Mouse (Mus musculus): Measurements from ENCODE around the gene Nrxn3. TPM values are rescaled to one million over a fixed set of nuclear protein-coding genes. Genes with fewer than 3 reads are reported as not detected.

Gene Nrxn3
- polyA plus RNA-seq, 1 experiment from 2014 or later, result 94.3 TPM

- ATAC-seq (replicated peaks), result no peak
- no peak overlapping the region for H3K4me3 ChIP-seq
- H3K36me3 ChIP-seq (replicated peaks), result no peaks in the 10 kb centered on the region
- 0 out of 2 replicates have a peak, but pooled peaks cover 2% of the 10 kb centered on the region for H3K4me1 ChIP-seq
- no peak overlapping the region for H3K27ac ChIP-seq
- H3K9ac ChIP-seq, result no peak overlapping the region
- H3K4me2 ChIP-seq, result no peak overlapping the region
- no peaks in the 10 kb centered on the region for H3K27me3 ChIP-seq (replicated peaks)
- 76% methylated on average over 7 of the region's 7 CpGs for WGBS
- H3K9me3 ChIP-seq, result no peaks in the 10 kb centered on the region
These were observed 230.4 kb downstream of the Nrxn3 start for GRCm38 (mm10) chr12:88952937-88953600.

GRCm38 (mm10) chr12:88953801-88954200 lies 231.1 kb downstream of the Nrxn3 start:
- Histone ChIP-seq H3K36me3 (replicated peaks) (no peaks in the 10 kb centered on the region), H3K4me2 (no peak overlapping the region), H3K27ac (no peak overlapping the region), H3K9me3 (no peaks in the 10 kb centered on the region), H3K4me3 (no peak overlapping the region), H3K27me3 (replicated peaks) (no peaks in the 10 kb centered on the region), H3K4me1 (0 out of 2 replicates have a peak, but pooled peaks cover 2% of the 10 kb centered on the region), H3K9ac (no peak overlapping the region)
- no peak for ATAC-seq (replicated peaks)
- WGBS, result 55% methylated on average over 4 of the region's 4 CpGs

- H3K9ac ChIP-seq, result no peak overlapping the region
- WGBS, result 63% methylated on average over 3 of the region's 3 CpGs
- no peaks in the 10 kb centered on the region for H3K36me3 ChIP-seq (replicated peaks)
- no peak for ATAC-seq (replicated peaks)
- no peak overlapping the region for H3K27ac ChIP-seq
- no peak overlapping the region for H3K4me3 ChIP-seq
- 0 out of 2 replicates have a peak, but pooled peaks cover 2% of the 10 kb centered on the region for H3K4me1 ChIP-seq
- H3K4me2 ChIP-seq, result no peak overlapping the region
- no peaks in the 10 kb centered on the region for H3K27me3 ChIP-seq (replicated peaks)
- H3K9me3 ChIP-seq, result no peaks in the 10 kb centered on the region
These were observed 234.8 kb downstream of the Nrxn3 start for GRCm38 (mm10) chr12:88957431-88957830.

GRCm38 (mm10) chr12:88960817-88961216 lies 238.1 kb downstream of the Nrxn3 start:
- Histone ChIP-seq H3K9me3 (no peaks in the 10 kb centered on the region), H3K4me2 (no peak overlapping the region), H3K4me1 (no peaks in the 10 kb centered on the region), H3K27ac (no peak overlapping the region), H3K27me3 (replicated peaks) (no peaks in the 10 kb centered on the region), H3K9ac (no peak overlapping the region), H3K4me3 (no peak overlapping the region), H3K36me3 (replicated peaks) (no peaks in the 10 kb centered on the region)
- 95% methylated on average over 1 of the region's 1 CpGs for WGBS
- no peak for ATAC-seq (replicated peaks)

GRCm38 (mm10) chr12:88966329-88966728 lies 243.7 kb downstream of the Nrxn3 start:
- no peak overlapping the region for H3K4me2 ChIP-seq
- WGBS, result 82% methylated on average over 4 of the region's 4 CpGs
- H3K9ac ChIP-seq, result no peak overlapping the region
- no peaks in the 10 kb centered on the region for H3K4me1 ChIP-seq
- H3K36me3 ChIP-seq (replicated peaks), result no peaks in the 10 kb centered on the region
- H3K27ac ChIP-seq, result no peak overlapping the region
- H3K4me3 ChIP-seq, result no peak overlapping the region
- H3K9me3 ChIP-seq, result no peaks in the 10 kb centered on the region
- no peaks in the 10 kb centered on the region for H3K27me3 ChIP-seq (replicated peaks)
- ATAC-seq (replicated peaks), result no peak

- Histone ChIP-seq H3K4me1 (no peaks in the 10 kb centered on the region), H3K36me3 (replicated peaks) (no peaks in the 10 kb centered on the region), H3K4me3 (no peak overlapping the region), H3K27ac (no peak overlapping the region), H3K27me3 (replicated peaks) (no peaks in the 10 kb centered on the region), H3K9me3 (no peaks in the 10 kb centered on the region), H3K4me2 (no peak overlapping the region), H3K9ac (no peak overlapping the region)
- ATAC-seq (replicated peaks), result no peak
- WGBS, result 86% methylated on average over 2 of the region's 2 CpGs
These were observed 253.9 kb downstream of the Nrxn3 start for GRCm38 (mm10) chr12:88976621-88977020.

- Histone ChIP-seq H3K9ac (no peak overlapping the region), H3K27ac (peak overlapping the region; percentile 67), H3K4me1 (peaks cover 22% of the 10 kb centered on the region), H3K27me3 (replicated peaks) (no peaks in the 10 kb centered on the region), H3K4me2 (no peak overlapping the region), H3K36me3 (replicated peaks) (no peaks in the 10 kb centered on the region), H3K4me3 (no peak overlapping the region), H3K9me3 (no peaks in the 10 kb centered on the region)
- peak; percentile 62 for ATAC-seq (replicated peaks)
- WGBS, result 28% methylated on average over 10 of the region's 10 CpGs
These were observed 261.1 kb downstream of the Nrxn3 start for GRCm38 (mm10) chr12:88983688-88984330.

- no peak overlapping the region for H3K4me3 ChIP-seq
- H3K9me3 ChIP-seq, result no peaks in the 10 kb centered on the region
- peak overlapping the region; percentile 64 for H3K27ac ChIP-seq
- no peaks in the 10 kb centered on the region for H3K27me3 ChIP-seq (replicated peaks)
- H3K4me1 ChIP-seq, result peaks cover 22% of the 10 kb centered on the region
- no peaks in the 10 kb centered on the region for H3K36me3 ChIP-seq (replicated peaks)
- WGBS, result 5% methylated on average over 8 of the region's 8 CpGs
- ATAC-seq (replicated peaks), result peak; percentile 70
- peak overlapping the region; percentile 24 for H3K4me2 ChIP-seq
- no peak overlapping the region; the same call in 1 of the 2 replicates for H3K9ac ChIP-seq
These were observed 261.7 kb downstream of the Nrxn3 start for GRCm38 (mm10) chr12:88984375-88984774.

- H3K9ac ChIP-seq, result 0 out of 2 replicates have a peak overlapping the region, but pooled peaks have one; percentile 9
- no peaks in the 10 kb centered on the region for H3K27me3 ChIP-seq (replicated peaks)
- no peaks in the 10 kb centered on the region for H3K36me3 ChIP-seq (replicated peaks)
- H3K4me2 ChIP-seq, result peak overlapping the region; percentile 24
- no peak overlapping the region for H3K4me3 ChIP-seq
- peak overlapping the region; percentile 64 for H3K27ac ChIP-seq
- H3K9me3 ChIP-seq, result no peaks in the 10 kb centered on the region
- WGBS, result 15% methylated on average over 5 of the region's 5 CpGs
- ATAC-seq (replicated peaks), result 0 out of 2 replicates have a peak, but pooled peaks have one; percentile 28
- peaks cover 22% of the 10 kb centered on the region for H3K4me1 ChIP-seq
These were observed 262.1 kb downstream of the Nrxn3 start for GRCm38 (mm10) chr12:88984804-88985203.

GRCm38 (mm10) chr12:88987046-88987445 lies 264.4 kb downstream of the Nrxn3 start:
- H3K4me2 ChIP-seq, result no peak overlapping the region
- no peaks in the 10 kb centered on the region for H3K9me3 ChIP-seq
- WGBS, result 30% methylated on average over 4 of the region's 4 CpGs
- no peaks in the 10 kb centered on the region for H3K36me3 ChIP-seq (replicated peaks)
- H3K27ac ChIP-seq, result no peak overlapping the region
- H3K4me3 ChIP-seq, result no peak overlapping the region
- H3K27me3 ChIP-seq (replicated peaks), result no peaks in the 10 kb centered on the region
- peaks cover 22% of the 10 kb centered on the region for H3K4me1 ChIP-seq
- 0 out of 2 replicates have a peak, but pooled peaks have one; percentile 37 for ATAC-seq (replicated peaks)
- H3K9ac ChIP-seq, result no peak overlapping the region

- H3K27ac ChIP-seq, result no peak overlapping the region
- WGBS, result 78% methylated on average over 5 of the region's 5 CpGs
- no peak overlapping the region for H3K4me2 ChIP-seq
- peaks cover 3% of the 10 kb centered on the region; the same call in 1 of the 2 replicates for H3K4me1 ChIP-seq
- no peaks in the 10 kb centered on the region for H3K9me3 ChIP-seq
- H3K4me3 ChIP-seq, result no peak overlapping the region
- no peak for ATAC-seq (replicated peaks)
- H3K36me3 ChIP-seq (replicated peaks), result no peaks in the 10 kb centered on the region
- no peak overlapping the region for H3K9ac ChIP-seq
- no peaks in the 10 kb centered on the region for H3K27me3 ChIP-seq (replicated peaks)
These were observed 268.1 kb downstream of the Nrxn3 start for GRCm38 (mm10) chr12:88990753-88991152.

GRCm38 (mm10) chr12:88992141-88992540 lies 269.5 kb downstream of the Nrxn3 start:
- peaks cover 2% of the 10 kb centered on the region; the same call in 1 of the 2 replicates for H3K4me1 ChIP-seq
- 4% methylated on average over 2 of the region's 2 CpGs for WGBS
- H3K36me3 ChIP-seq (replicated peaks), result no peaks in the 10 kb centered on the region
- no peak overlapping the region for H3K9ac ChIP-seq
- H3K4me2 ChIP-seq, result no peak overlapping the region
- no peak overlapping the region for H3K4me3 ChIP-seq
- ATAC-seq (replicated peaks), result no peak
- no peaks in the 10 kb centered on the region for H3K27me3 ChIP-seq (replicated peaks)
- no peaks in the 10 kb centered on the region for H3K9me3 ChIP-seq
- no peak overlapping the region for H3K27ac ChIP-seq

All from midbrain, embryonic 15.5 days (tissue).